Mouse (Mus musculus) embryonic facial prominence, embryonic 15.5 days (tissue): ENCODE measurements around the gene Hnf4a. TPM values are rescaled to one million over a fixed set of nuclear protein-coding genes. Genes with fewer than 3 reads are reported as not detected.
"Not testable (repeated sequence)": the region's sequence is repeated elsewhere in the genome, so short reads cannot be mapped to it uniquely, and the experiment has no call there.

Experiments used
- ATAC-seq: fragments of 200-750 bp; cut with Nextera tagmentation; 2 replicates; pipeline ENCODE4 v1.8.0; 2017; ENCODE audit warnings: low read depth, moderate TSS enrichment; ENCODE audit not compliant: insufficient number of reproducible peaks, low FRiP score, low TSS enrichment
- H3K27ac ChIP-seq: fragments of 300-500 bp; sonication (generic); replicated peaks from 2 replicates; pipeline ENCODE4 v1.5.1; 2015; ENCODE audit warnings: mild to moderate bottlenecking, inconsistent platforms
- H3K27me3 ChIP-seq: fragments of 300-500 bp; sonication (generic); 2 replicates; pipeline ENCODE4 v1.6.1; 2015; ENCODE audit warnings: inconsistent platforms
- H3K36me3 ChIP-seq: fragments of 300-500 bp; sonication (generic); 2 replicates; pipeline ENCODE4 v1.6.1; 2015; ENCODE audit warnings: mild to moderate bottlenecking, inconsistent platforms
- H3K4me1 ChIP-seq: fragments of 300-500 bp; sonication (generic); 2 replicates; pipeline ENCODE4 v1.6.1; 2015; ENCODE audit warnings: inconsistent platforms
- H3K4me2 ChIP-seq: fragments of 300-500 bp; sonication (generic); replicated peaks from 2 replicates; pipeline ENCODE4 v1.6.1; 2015; ENCODE audit warnings: mild to moderate bottlenecking, inconsistent platforms
- H3K4me3 ChIP-seq: fragments of 300-500 bp; sonication (generic); replicated peaks from 2 replicates; pipeline ENCODE4 v1.5.1; 2015; ENCODE audit warnings: mild to moderate bottlenecking, inconsistent platforms
- H3K9ac ChIP-seq: fragments of 300-500 bp; sonication (generic); 2 replicates; pipeline ENCODE4 v1.6.1; 2015; ENCODE audit warnings: inconsistent platforms
- H3K9me3 ChIP-seq: fragments of 300-500 bp; sonication (generic); replicated peaks from 2 replicates; pipeline ENCODE4 v1.6.1; 2016; ENCODE audit warnings: inconsistent platforms
- WGBS: fragments of 180-500 bp; shearing (Covaris S2); methylation state at CpG from one replicate; pipeline ENCODE4 v1.1.7; 2015; 5-methylcytosine and 5-hydroxymethylcytosine counted together
- polyA plus RNA-seq: library from polyadenylated mRNA; unstranded; fragments of >200 nt; fragmentation: Nextera tagmentation; extraction: Ambion mirVana; gene quantifications from 2 replicates; pipeline ENCODE4 v1.2.1, GENCODE M21; 2015

The Hnf4a gene
- polyA plus RNA-seq, 1 experiment from 2014 or later: not detected

DNA sequence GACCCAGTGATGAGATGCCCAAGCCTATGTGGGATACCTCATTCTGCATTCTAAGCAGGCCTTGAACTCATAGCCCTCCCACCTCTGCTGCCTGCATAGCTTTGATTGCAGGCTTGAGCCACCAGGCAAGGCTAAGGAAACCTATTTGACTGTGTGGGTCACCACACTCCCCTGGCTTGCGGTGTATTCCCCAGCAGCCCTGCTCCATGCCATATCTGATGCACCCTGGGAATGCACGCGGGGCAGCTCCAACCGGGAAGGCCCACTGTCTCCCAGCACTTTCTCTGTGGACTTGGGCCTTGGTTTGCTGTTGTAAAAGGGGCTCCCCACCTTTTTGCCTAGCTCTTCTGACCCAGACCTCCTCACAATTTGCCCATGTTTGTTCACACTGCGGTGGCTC is 106.6 kb downstream of the Hnf4a start:
- no peak for ATAC-seq
- no peaks in the 10 kb centered on the region for H3K9me3 ChIP-seq
- H3K36me3 ChIP-seq: peaks cover 81% of the 10 kb centered on the region
- H3K9ac ChIP-seq: no peak overlapping the region
- no peak overlapping the region for H3K4me3 ChIP-seq
- no peak overlapping the region for H3K27ac ChIP-seq
- H3K4me2 ChIP-seq: no peak overlapping the region
- no peaks in the 10 kb centered on the region for H3K27me3 ChIP-seq
- no peaks in the 10 kb centered on the region for H3K4me1 ChIP-seq
- WGBS: 94% methylated on average over 5 of the region's 5 CpGs

GRCm38 (mm10) chr2:163613990-163614389 is 107.4 kb downstream of the Hnf4a start:
- WGBS: 94% methylated on average over 4 of the region's 4 CpGs
- no peaks in the 10 kb centered on the region for H3K4me1 ChIP-seq
- H3K36me3 ChIP-seq: peaks cover 88% of the 10 kb centered on the region
- H3K4me2 ChIP-seq: no peak overlapping the region
- H3K4me3 ChIP-seq: no peak overlapping the region
- H3K9me3 ChIP-seq: no peaks in the 10 kb centered on the region
- H3K27me3 ChIP-seq: no peaks in the 10 kb centered on the region
- H3K9ac ChIP-seq: no peak overlapping the region
- ATAC-seq: no peak
- no peak overlapping the region for H3K27ac ChIP-seq

DNA sequence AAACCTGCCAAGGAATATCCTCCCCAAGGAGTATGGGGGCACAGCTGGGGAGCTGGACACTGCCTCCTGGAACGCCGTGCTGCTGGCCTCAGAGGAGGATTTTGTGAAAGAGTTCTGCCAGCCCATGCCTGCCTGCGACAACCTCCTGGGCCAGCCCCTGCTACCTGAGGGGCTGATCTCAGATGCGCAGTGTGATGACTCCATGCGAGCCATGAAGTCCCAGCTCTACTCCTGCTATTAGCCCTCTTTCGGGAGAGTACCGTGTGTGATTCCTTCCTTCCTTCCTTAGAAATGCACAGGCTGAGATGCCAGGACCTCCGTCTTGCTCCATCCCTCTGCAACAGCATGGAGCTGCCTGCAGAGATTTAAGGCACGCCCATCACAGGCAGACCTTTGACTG is 108.8 kb downstream of the Hnf4a start:
- Histone ChIP-seq H3K4me1 (no peaks in the 10 kb centered on the region), H3K4me2 (no peak overlapping the region), H3K27ac (no peak overlapping the region), H3K9ac (no peak overlapping the region), H3K27me3 (no peaks in the 10 kb centered on the region), H3K4me3 (no peak overlapping the region), H3K9me3 (no peaks in the 10 kb centered on the region), H3K36me3 (peaks cover 90% of the 10 kb centered on the region)
- 91% methylated on average over 9 of the region's 9 CpGs for WGBS
- ATAC-seq: no peak

DNA sequence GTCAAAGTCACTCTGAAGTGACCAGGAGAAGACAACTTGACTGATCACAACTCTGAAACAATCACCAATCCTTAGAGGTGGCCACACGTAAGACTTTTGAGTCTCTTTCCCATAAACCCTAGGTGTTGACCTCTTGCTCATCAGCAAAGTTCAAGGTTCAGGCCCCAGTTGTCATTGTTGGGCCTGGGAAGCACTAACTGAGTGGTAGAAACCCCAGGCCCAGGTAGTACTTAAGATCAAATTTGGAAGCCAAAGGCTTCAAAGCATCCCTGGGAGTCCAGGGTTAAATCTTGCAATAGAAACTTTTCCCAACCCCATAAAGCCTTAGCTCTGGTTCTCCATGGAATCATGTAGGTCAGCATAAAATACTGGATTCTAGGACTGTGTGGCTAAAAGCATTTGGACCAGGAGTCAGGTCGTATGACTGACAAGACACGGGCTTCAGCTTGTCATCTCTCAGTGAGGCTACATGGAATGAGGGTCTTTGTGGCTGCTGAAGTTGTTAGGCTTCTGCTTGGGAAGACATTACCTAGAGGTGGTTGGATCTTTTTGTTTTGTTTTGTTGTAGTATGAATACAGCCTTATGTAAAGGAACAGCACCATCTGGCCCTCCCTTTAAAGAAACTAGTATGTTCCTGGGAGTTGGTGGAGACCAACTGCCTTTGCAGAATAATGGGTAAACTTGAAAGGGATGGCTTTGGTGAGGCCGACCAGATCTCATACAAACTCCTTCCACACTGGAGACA is 109.5 kb downstream of the Hnf4a start:
- no peak for ATAC-seq
- Histone ChIP-seq H3K4me3 (no peak overlapping the region), H3K9ac (no peak overlapping the region), H3K27ac (no peak overlapping the region), H3K4me1 (no peaks in the 10 kb centered on the region), H3K4me2 (no peak overlapping the region), H3K9me3 (no peaks in the 10 kb centered on the region), H3K36me3 (peaks cover 90% of the 10 kb centered on the region), H3K27me3 (no peaks in the 10 kb centered on the region)
- 82% methylated on average over 4 of the region's 4 CpGs for WGBS

DNA sequence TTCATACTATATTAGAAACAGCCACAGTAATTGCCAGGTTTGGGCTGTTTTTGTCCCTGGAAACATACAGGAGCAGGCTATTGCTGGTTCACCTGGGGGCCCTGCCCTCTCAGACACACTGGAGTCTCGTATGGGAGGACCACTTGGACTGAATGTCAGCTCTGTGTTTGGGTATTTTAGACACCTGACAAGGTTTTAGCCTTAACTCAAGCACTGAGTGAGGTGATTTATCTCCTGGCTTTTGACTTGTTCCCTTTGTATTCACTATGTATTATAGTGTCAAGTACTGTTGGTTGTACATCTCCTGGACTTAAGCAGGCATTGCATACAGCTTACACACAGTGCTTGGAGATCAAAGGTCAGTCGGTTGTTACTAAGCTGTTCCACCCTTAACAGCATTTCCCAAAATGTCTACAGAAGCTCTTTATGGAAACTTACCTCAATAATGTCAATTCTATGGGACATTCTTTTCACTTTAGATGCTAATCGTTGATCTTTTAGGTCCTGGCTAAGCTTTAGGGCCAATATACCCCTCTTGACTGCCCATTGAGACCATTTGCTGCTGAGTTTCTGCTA is 110.1 kb downstream of the Hnf4a start:
- Histone ChIP-seq H3K27ac (no peak overlapping the region), H3K9me3 (no peaks in the 10 kb centered on the region), H3K4me1 (no peaks in the 10 kb centered on the region), H3K9ac (no peak overlapping the region), H3K4me3 (no peak overlapping the region), H3K27me3 (no peaks in the 10 kb centered on the region), H3K4me2 (no peak overlapping the region), H3K36me3 (peaks cover 91% of the 10 kb centered on the region)
- 84% methylated on average over 3 of the region's 3 CpGs for WGBS
- ATAC-seq: no peak

- WGBS: 83% methylated on average over 3 of the region's 3 CpGs
- no peak for ATAC-seq
- Histone ChIP-seq H3K4me3 (no peak overlapping the region), H3K4me1 (no peaks in the 10 kb centered on the region), H3K36me3 (peaks cover 90% of the 10 kb centered on the region), H3K9ac (no peak overlapping the region), H3K27me3 (no peaks in the 10 kb centered on the region), H3K4me2 (no peak overlapping the region), H3K27ac (no peak overlapping the region), H3K9me3 (no peaks in the 10 kb centered on the region)
Observed at GRCm38 (mm10) chr2:163617232-163617863, 110.7 kb downstream of the Hnf4a start.

GRCm38 (mm10) chr2:163617874-163618273 is 111.3 kb downstream of the Hnf4a start:
- H3K4me3 ChIP-seq: no peak overlapping the region
- H3K36me3 ChIP-seq: peaks cover 91% of the 10 kb centered on the region
- H3K4me1 ChIP-seq: no peaks in the 10 kb centered on the region
- ATAC-seq: no peak
- H3K4me2 ChIP-seq: no peak overlapping the region
- H3K27ac ChIP-seq: no peak overlapping the region
- no peaks in the 10 kb centered on the region for H3K9me3 ChIP-seq
- no peaks in the 10 kb centered on the region for H3K27me3 ChIP-seq
- 85% methylated on average over 4 of the region's 4 CpGs for WGBS
- no peak overlapping the region for H3K9ac ChIP-seq

DNA sequence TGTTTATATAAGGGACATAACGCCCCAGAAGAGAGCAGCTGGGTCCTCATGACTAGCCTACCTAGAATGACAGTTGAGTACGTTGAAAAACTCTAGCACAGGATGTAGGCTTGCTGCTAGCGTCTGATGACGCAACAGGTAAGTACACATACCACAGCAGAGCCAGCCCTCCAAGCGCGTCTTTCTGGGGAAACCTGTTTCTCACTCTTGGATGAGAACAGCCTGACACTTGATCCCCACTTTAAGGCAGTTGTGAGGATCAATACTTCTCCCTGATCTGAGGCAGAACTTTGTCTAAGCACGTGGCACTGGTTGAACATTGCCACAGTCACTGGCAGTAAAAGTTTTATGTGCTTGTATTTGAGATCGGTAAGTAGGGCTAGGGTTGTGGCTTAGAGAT is 113.8 kb downstream of the Hnf4a start:
- 69% methylated on average over 8 of the region's 8 CpGs for WGBS
- peaks cover 82% of the 10 kb centered on the region for H3K36me3 ChIP-seq
- no peak overlapping the region for H3K4me3 ChIP-seq
- H3K9me3 ChIP-seq: no peaks in the 10 kb centered on the region
- H3K27ac ChIP-seq: no peak overlapping the region
- no peaks in the 10 kb centered on the region for H3K27me3 ChIP-seq
- no peak overlapping the region for H3K9ac ChIP-seq
- H3K4me2 ChIP-seq: no peak overlapping the region
- ATAC-seq: no peak
- H3K4me1 ChIP-seq: no peaks in the 10 kb centered on the region

- WGBS: 95% methylated on average over 3 of the region's 3 CpGs
- not testable (repeated sequence) for H3K4me3 ChIP-seq
Observed at GRCm38 (mm10) chr2:163621401-163621800, 114.8 kb downstream of the Hnf4a start.

More at GRCm38 (mm10) chr2:163621401-163621800, 114.8 kb downstream of the Hnf4a start:
- not testable (repeated sequence) for H3K9ac ChIP-seq, H3K4me2 ChIP-seq, H3K4me1 ChIP-seq, ATAC-seq, H3K9me3 ChIP-seq, H3K27ac ChIP-seq, H3K27me3 ChIP-seq
- peaks cover 82% of the 10 kb centered on the region for H3K36me3 ChIP-seq
